Mouse (Mus musculus) lung, postnatal 36 days (tissue): ENCODE measurements around the gene Gal3st3.
A peak's percentile ranks its signal among the peaks of the same experiment; 100 is the strongest.
"Not testable (repeated sequence)": the region's sequence is repeated elsewhere in the genome, so short reads cannot be mapped to it uniquely, and the experiment has no call there.

Source experiments
- DNase-seq: peaks from one replicate; pipeline ENCODE4 v3.0.0; 2022; ENCODE audit warnings: mixed read lengths

Gene Gal3st3

DNA sequence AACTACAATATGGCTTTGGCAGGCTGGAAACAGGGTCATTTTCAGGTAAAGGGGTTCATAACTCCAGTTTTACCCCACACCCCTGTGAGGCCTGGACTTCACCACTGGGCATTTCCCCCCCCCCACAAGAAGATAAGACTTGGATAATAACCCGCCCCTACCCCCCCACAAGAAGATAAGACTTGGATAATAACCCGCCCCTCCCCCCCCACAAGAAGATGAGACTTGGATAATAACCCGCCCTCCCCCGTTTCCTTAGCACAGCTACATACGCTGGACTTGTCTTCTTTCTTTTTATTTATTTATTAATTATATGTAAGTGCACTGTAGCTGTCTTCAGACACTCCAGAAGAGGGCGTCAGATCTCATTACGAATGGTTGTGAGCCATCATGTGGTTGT is 10.9 kb downstream of the Gal3st3 start:
- DNase-seq, result no peak

DNA sequence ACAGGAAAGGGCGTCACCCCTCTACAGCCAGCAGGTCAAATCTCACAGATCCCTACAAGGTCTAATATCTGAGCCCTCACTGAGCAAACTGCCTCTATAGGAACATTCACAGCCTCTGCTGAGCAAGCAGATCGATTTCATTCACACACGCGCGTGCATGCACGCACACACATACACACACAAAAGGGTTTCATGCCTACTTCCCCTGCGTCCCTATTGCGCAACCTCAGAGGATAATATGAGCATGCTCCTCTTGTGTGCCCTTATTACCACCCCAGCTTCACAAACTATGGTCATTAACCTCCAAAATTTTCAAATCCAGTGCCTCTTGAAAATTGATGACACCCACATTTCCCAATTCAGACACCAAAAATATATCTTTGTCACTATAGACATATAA is 15.1 kb downstream of the Gal3st3 start:
- no peak for DNase-seq

DNA sequence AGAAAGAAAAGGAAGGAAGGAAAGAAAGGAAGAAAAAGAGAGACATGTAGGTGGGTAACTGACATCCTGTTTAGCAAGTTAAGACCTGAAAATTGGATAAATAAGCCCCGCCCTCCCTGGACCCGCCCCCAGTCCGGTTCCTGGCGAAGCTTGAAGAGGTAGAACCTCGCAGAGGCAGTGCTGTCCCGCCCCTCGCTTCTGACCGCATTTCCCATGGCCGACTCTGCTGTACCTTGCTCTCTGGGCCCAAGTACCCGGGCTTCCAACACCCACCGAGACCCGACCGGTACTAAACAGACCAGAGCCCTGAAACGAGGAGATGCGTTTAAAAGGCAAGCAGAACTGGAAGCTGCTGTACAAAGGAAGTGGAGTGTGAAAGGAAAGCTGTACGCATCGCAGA is 25.7 kb downstream of the Gal3st3 start:
- peak; percentile 31 for DNase-seq

DNA sequence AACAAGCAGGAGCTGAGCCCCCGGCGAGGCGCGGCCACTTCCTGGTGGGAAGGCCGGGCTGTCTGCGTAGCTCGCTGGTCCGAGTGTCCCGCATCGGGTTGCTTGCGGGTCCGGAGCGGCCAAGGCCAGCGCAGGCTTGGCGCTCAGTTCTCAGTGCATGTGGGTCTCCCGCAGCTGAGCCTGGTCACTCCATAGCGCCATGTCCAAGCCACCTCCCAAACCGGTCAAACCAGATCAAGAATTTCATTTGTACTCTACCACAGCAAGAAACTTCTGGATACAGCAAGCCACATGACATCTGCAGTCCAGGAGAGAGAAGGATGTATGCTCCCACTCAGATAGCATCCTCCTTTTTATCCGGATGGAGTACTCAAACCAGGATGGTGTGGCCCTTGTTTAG is 29.8 kb downstream of the Gal3st3 start:
- peak; percentile 46 for DNase-seq

DNA sequence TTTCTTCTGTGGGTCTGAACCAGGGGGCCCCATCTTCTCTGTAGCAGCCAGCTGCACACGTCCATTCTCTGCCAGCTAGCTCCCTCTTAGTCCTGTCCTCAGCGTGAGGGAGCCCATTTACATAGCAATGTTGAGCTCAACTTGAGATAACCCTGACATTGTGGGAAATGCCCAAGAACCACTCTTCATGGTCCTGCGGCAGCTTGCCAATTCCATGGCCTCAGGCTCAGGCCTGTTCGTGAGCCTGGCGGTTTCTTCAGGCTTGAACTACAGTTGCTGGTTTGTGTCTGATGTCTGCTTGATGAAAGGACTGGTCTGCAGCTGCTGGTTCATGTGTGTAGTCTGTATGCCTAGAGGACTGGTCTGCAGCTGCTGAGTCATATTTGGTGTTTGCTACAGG is 36.6 kb downstream of the Gal3st3 start:
- no peak for DNase-seq

DNA sequence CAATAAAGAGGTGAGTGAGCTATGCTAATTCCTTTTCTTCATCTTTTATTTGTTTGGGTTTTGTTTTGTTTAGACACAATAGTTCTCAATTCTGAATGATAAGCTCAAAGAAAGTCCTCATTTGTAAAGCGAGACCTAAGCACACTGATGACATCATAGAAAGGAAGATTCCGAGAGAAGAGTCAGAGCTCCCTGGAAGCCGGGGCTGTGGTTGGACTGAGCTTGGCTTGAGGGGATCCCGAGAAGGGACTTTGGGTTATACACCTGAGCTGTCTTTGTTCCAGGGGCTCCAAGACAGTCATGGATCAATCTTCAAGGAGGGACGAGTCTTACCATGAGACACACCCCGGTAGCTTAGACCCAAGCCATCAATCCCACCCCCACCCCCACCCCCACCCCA is 37.3 kb downstream of the Gal3st3 start, which contains the start of gene Catsper1:
TSS of gene Catsper1 (plus strand) at position 301 of the 400 bp plus-strand sequence.
- DNase-seq, result no peak

DNA sequence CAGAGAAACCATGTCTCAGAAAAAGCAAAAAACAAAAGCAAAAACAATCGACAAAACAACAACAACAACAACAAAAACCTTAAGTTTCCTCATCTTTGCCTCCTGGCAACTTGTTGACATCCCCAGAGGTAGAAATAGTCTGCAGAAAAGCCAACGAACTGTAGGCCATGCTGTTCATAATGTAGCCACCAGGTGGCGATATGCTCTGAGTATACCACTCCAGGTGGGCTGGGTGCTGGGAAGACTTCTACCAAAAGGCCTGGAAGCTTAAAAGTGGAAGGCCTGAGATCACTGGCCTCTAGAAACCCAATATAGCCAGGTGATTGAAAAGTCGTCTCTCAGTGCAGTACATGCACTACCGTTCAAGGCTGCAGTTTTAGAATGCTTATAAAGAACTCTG is 39.8 kb downstream of the Gal3st3 start:
- peak; percentile 91 for DNase-seq

DNA sequence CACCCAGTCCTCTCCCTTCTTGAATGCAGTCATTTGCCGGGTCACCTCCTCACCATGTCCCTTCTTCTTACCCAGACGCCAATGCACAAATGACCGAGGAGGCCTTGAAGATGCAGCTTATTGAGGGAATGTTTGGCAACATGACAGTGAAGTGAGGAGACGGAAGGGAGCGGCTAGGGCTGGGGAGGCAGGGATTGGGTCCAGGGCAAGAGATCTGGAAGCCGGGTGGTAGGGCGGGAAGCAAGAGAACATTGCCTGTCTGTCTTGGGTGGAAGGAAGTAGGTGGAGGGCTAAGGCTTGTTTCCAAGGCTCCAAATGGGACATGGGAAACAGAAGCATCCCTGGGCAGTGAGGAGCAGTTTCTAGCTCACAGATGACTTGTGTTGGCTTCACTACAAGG is 43.2 kb downstream of the Gal3st3 start:
- DNase-seq, result peak; percentile 14

DNA sequence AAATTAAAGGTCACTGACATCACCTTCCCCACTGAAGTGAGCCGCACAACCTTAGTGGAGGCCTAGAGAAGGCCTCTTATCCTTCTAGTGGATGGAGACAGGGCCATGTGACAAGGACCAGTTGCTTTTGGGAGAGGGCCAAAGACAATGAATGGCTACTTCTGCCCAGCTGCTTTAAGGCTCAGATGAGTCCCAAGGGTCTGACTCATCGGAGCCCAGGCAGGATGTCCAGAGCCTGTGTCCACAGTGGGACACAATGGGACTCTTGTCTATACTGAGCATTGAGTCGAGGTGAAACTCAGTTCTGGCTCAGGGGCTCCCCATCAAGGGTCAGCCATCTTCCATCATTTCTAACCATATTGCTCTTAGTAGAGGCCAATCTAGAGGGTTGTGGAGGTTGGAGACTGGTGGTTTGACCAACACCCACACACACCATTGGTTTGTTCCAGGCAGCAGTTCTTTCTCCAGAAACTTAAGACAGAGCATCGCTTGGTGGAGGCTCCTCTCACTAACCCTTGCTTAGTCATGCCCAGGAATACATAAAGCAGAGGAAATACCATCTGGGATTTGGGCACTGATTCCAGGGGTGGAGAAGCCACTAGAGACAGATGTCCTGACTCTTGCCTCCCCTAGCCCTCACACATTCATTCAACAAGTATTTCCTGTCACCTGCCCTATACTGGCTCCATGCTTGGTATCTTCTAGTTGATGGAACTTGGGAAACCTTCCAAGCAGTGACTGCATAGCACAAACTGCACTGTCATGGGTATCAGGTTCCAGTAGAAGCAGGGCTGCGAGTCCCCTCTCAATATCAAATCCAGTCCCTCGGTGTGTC is 47.4 kb downstream of the Gal3st3 start:
- no peak for DNase-seq

DNA sequence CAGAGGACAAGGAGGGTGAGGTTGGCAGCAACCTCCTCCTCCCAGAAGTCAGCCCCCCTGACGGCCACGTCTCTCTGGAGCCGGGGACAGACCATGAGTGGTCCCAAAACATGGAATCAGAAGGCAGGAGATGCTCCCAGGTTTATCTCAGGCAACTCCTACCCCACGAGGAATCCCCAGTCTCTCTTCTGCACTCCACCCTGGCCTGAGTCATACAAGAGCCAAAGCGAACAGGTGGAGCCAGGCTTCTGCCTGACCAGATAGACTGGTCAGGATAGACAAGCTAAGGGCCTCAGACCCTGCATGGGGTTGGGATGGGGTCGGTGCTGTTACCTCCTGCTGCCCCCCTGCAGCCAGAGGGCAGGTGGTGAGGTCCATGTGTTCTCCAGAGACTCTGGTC is 49.9 kb downstream of the Gal3st3 start:
- DNase-seq, result no peak

DNA sequence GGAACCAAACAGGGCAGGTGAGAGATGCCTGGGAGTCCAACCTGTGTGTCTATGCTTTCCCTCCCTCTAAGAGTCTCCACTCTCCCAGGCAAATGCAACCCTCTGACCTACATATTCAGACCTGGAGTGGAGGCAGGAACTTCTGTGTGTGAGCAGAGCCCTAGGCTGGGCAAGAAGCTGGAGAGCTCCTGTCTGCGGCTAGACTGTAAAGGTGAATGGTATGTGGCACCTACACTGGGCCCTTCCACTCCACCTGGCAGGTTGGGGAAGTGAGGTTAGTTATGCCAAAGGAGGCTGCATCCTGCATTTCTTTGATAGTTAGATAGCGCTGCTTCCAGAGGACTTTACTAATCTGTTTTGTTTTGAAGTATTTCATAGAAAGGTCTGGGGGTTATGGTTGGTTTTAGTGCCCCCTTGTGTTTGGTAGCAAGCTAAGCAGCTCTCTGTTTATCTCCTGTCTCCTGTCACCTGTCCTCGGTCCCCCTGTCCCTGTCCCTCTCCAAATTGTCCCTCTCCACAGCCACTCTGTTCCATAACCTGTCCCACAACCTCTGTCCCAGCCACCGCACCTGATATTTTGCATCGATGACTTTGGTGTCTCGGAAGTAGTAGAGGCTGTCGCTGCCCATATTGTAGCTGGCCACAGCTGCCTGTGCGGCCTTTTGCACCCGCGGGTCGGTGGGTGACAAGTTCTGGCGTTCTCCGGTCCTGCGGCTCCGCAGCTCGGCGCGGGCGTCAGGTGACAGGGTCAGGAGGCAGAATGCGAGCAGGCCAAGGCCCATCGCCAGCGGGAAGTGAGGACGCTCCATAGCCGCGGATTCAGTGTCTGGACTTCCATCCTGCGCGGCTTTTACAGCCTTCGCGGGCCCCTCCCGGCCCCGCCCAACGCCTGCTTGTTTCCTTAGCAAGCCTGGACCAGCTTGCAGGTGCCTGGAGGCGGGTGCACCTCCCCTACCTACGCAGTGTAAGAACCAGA is 50.7 kb downstream of the Gal3st3 start:
- no peak for DNase-seq

DNA sequence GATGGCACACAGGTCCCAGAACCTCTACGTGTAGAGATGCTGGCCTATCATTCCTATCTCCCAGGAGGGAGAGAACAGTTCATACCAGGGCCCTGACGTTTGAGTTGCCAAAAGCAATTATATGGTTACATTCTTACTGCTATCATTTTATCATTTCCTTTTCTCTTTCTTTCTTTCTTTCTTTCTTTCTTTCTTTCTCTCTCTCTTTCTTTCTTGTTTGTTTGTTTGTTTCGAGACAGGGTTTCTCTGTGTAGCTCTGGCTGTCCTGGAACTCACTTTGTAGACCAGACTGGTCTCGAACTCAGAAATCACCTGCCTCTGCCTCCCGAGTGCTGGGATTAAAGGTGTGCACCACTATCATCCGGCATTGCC is 51.4 kb downstream of the Gal3st3 start, which contains the start of gene Cst6:
TSS of gene Cst6 (minus strand) at position 73 of the 372 bp plus-strand sequence.
- not testable (repeated sequence) for DNase-seq

DNA sequence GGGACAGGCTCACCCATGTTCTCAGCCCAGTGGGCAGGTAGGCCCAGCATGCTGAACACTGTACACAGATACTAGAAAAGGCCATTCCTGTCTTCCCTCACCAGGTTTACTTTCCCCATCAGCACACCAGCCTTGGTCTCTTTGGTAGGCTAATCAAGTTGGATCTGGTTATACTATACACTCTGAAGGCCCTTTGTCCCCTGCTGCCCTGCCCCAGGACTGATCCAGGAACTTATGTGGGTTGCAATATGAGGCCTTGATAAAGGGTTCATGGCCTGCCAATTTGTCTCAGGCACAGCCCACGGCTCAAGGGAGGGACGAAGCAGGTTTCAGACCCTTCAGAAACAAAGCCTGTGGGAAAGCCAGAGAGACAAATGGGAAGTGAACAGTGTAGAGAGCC is 55.5 kb downstream of the Gal3st3 start:
- no peak for DNase-seq

DNA sequence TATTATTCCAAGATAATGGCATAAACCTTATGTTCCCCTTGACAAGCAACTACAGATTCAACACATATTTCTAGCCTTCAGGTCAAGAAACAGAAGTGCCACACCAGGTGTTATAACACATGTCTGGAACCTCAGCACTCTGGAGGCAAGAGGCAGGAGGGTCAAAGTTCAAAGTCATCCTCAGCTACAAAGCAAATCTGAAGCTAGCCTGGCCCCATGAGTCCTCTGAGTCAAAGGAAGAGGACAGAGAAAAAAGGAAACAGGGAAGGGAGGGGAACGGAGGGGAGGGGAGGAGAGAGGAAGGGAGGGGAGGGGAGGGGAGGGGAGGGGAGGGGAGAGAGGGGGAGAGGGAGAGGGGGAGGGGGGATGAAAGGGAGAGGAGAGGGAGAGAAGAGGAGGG is 57.9 kb downstream of the Gal3st3 start:
- DNase-seq, result no peak
